Mouse (Mus musculus) liver, postnatal 0 days (tissue): ENCODE data around the gene Nhs. TPM values are rescaled to one million over a fixed set of nuclear protein-coding genes. Genes with fewer than 3 reads are reported as not detected.

Source experiments
- ATAC-seq: fragments of 200-750 bp; cut with Nextera tagmentation; 2 replicates; pipeline ENCODE4 v1.8.0; 2017; ENCODE audit warnings: mild to moderate bottlenecking, moderate library complexity
- DNase-seq: peaks from one replicate; pipeline ENCODE4 v3.0.0-alpha.2; 2016
- H3K27ac ChIP-seq: fragments of 300-500 bp; sonication (generic); 2 replicates; pipeline ENCODE4 v1.5.1; 2014; ENCODE audit warnings: antibody characterized with exemption, moderate library complexity, mild to moderate bottlenecking, low read depth
- H3K27me3 ChIP-seq: fragments of 300-500 bp; sonication (generic); 2 replicates; pipeline ENCODE4 v1.6.1; 2014; ENCODE audit warnings: low read length, control low read depth, mixed read lengths; ENCODE audit not compliant: insufficient read depth
- H3K36me3 ChIP-seq: fragments of 300-500 bp; sonication (generic); replicated peaks from 2 replicates; pipeline ENCODE4 v1.6.1; 2014; ENCODE audit warnings: mild to moderate bottlenecking, control low read depth, low read length, moderate library complexity, mixed read lengths; ENCODE audit not compliant: insufficient read depth
- H3K4me1 ChIP-seq: fragments of 300-500 bp; sonication (generic); 2 replicates; pipeline ENCODE4 v1.6.1; 2014; ENCODE audit warnings: antibody characterized with exemption, mild to moderate bottlenecking, control low read depth; ENCODE audit not compliant: insufficient read depth
- H3K4me2 ChIP-seq: fragments of 300-500 bp; sonication (generic); 2 replicates; pipeline ENCODE4 v1.6.1; 2014; ENCODE audit warnings: low read depth, mild to moderate bottlenecking, low read length, moderate library complexity, mixed read lengths
- H3K4me3 ChIP-seq: fragments of 300-500 bp; sonication (generic); 2 replicates; pipeline ENCODE4 v1.5.1; 2014; ENCODE audit warnings: low read depth, low read length
- H3K9ac ChIP-seq: fragments of 300-500 bp; sonication (generic); replicated peaks from 2 replicates; pipeline ENCODE4 v1.6.1; 2014; ENCODE audit warnings: mild to moderate bottlenecking, moderate library complexity
- H3K9me3 ChIP-seq: fragments of 300-500 bp; sonication (generic); 2 replicates; pipeline ENCODE4 v1.6.1; 2016; ENCODE audit warnings: mild to moderate bottlenecking, control low read depth, low read length, mixed read lengths
- CTCF ChIP-seq: sonication (generic); IDR thresholded peaks from 2 replicates; pipeline ENCODE4 v1.5.1; 2016; ENCODE audit warnings: antibody characterized with exemption, low read depth
- EP300 ChIP-seq: IDR thresholded peaks from 2 replicates; pipeline ENCODE4 v1.6.1; 2016; ENCODE audit warnings: antibody characterized with exemption, low read depth, mild to moderate bottlenecking
- WGBS: fragments of 180-500 bp; shearing (Covaris S2); extraction: QIAGEN DNeasy Blood & Tissue Kit; methylation state at CpG from one replicate; pipeline ENCODE4 v1.1.7; 2014; ENCODE audit not compliant: insufficient replicate concordance; 5-methylcytosine and 5-hydroxymethylcytosine counted together
- polyA plus RNA-seq: library from polyadenylated mRNA; unstranded; fragments of >200 nt; fragmentation: Nextera tagmentation; extraction: Ambion mirVana; gene quantifications from 2 replicates; pipeline ENCODE4 v1.2.1, GENCODE M21; 2015

Gene Nhs
- polyA plus RNA-seq, 1 experiment from 2014 or later: 0.04 TPM

GRCm38 (mm10) chrX:162102802-162103434 lies 56.6 kb downstream of the Nhs start:
- Histone ChIP-seq H3K9ac (no peak overlapping the region), H3K9me3 (no peaks in the 10 kb centered on the region), H3K27me3 (no peaks in the 10 kb centered on the region), H3K4me3 (no peak overlapping the region), H3K27ac (no peak overlapping the region), H3K4me1 (no peaks in the 10 kb centered on the region), H3K4me2 (no peak overlapping the region), H3K36me3 (no peaks in the 10 kb centered on the region)
- DNase-seq (no peak), ATAC-seq (no peak)
- TF ChIP-seq CTCF: no peak
- TF ChIP-seq EP300: no peak
- 41% methylated on average over 3 of the region's 3 CpGs for WGBS

DNA sequence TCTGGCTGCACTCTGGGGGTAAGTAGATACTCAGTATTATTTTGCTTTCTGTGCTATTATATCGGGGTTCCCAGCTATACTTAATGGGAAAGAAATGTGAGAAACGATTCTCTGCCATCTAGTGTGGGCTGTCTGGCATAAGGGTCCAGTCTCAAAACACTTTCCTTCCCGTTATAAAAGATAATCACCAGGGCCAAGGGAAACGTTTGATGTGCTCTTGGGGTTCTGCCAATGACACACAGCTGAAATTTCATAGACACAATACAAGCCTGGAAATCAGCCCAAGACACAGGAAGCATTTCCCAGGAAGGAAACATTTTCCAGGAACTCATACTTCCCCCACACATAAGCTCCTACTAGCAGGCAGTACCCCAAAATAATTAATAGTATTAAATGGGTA lies 61.2 kb downstream of the Nhs start:
- WGBS: 48% methylated on average over 4 of the region's 4 CpGs
- no peak overlapping the region for H3K4me3 ChIP-seq
- no peaks in the 10 kb centered on the region for H3K27me3 ChIP-seq
- DNase-seq: no peak
- H3K9ac ChIP-seq: no peak overlapping the region
- ATAC-seq: no peak
- no peak overlapping the region for H3K27ac ChIP-seq
- H3K9me3 ChIP-seq: no peaks in the 10 kb centered on the region
- H3K36me3 ChIP-seq: no peaks in the 10 kb centered on the region
- H3K4me2 ChIP-seq: no peak overlapping the region
- H3K4me1 ChIP-seq: no peaks in the 10 kb centered on the region
- TF ChIP-seq CTCF: no peak
- no peak for TF ChIP-seq EP300

- no peak overlapping the region for H3K4me3 ChIP-seq
- H3K9ac ChIP-seq: no peak overlapping the region
- 73% methylated on average over 4 of the region's 4 CpGs for WGBS
- no peak overlapping the region for H3K4me2 ChIP-seq
- DNase-seq (no peak), ATAC-seq (no peak)
- no peaks in the 10 kb centered on the region for H3K4me1 ChIP-seq
- 0 out of 2 replicates have a peak, but pooled peaks cover 3% of the 10 kb centered on the region for H3K27me3 ChIP-seq
- H3K36me3 ChIP-seq: no peaks in the 10 kb centered on the region
- TF ChIP-seq CTCF (no peak), EP300 (no peak)
- no peaks in the 10 kb centered on the region for H3K9me3 ChIP-seq
- no peak overlapping the region for H3K27ac ChIP-seq
These were observed 72.2 kb downstream of the Nhs start for GRCm38 (mm10) chrX:162087291-162087690.

DNA sequence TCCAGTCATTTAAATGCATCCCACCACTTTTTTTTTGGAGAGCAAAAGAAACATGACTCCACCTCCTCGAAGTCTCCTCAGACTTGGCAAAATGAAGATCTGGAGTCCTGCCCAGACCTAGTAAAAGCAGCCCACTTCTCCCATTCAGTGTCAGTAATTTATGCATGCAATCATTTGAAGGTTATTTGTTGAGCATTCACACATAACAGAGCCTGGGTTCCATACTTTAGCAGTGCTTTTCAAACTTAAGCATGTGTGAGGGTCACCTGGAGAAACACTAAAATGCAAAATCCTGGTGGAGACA lies 73.7 kb downstream of the Nhs start:
- Histone ChIP-seq H3K4me2 (no peak overlapping the region), H3K36me3 (no peaks in the 10 kb centered on the region), H3K9ac (no peak overlapping the region), H3K27me3 (0 out of 2 replicates have a peak, but pooled peaks cover 3% of the 10 kb centered on the region), H3K9me3 (no peaks in the 10 kb centered on the region), H3K27ac (no peak overlapping the region), H3K4me3 (no peak overlapping the region), H3K4me1 (no peaks in the 10 kb centered on the region)
- WGBS: 76% methylated on average over 1 of the region's 1 CpGs
- TF ChIP-seq EP300: no peak
- ATAC-seq (no peak), DNase-seq (no peak)

- no peak for ATAC-seq
- WGBS: 76% methylated on average over 4 of the region's 4 CpGs
- Histone ChIP-seq H3K4me2 (no peak overlapping the region), H3K36me3 (no peaks in the 10 kb centered on the region), H3K27me3 (0 out of 2 replicates have a peak, but pooled peaks cover 3% of the 10 kb centered on the region), H3K9ac (no peak overlapping the region), H3K9me3 (no peaks in the 10 kb centered on the region), H3K4me1 (no peaks in the 10 kb centered on the region), H3K27ac (no peak overlapping the region), H3K4me3 (no peak overlapping the region)
- TF ChIP-seq CTCF (no peak), EP300 (no peak)
- no peak for DNase-seq
These were observed 74.3 kb downstream of the Nhs start for GRCm38 (mm10) chrX:162085062-162085896.

GRCm38 (mm10) chrX:162063164-162063563 lies 96.4 kb downstream of the Nhs start:
- Histone ChIP-seq H3K27me3 (no peaks in the 10 kb centered on the region), H3K36me3 (no peaks in the 10 kb centered on the region), H3K9ac (no peak overlapping the region), H3K9me3 (no peaks in the 10 kb centered on the region), H3K4me3 (no peak overlapping the region), H3K4me2 (no peak overlapping the region), H3K27ac (no peak overlapping the region), H3K4me1 (no peaks in the 10 kb centered on the region)
- TF ChIP-seq EP300 (no peak), CTCF (no peak)
- WGBS: 51% methylated on average over 2 of the region's 2 CpGs
- no peak for ATAC-seq
- DNase-seq: no peak
